Mouse (Mus musculus) kidney, adult 9 months (tissue): ENCODE measurements at regions not wholly inside any gene's neighbourhood (a gene's known extent, or its start where the extent isn't known, plus 50 kb on each side); places are given as distances from the start of the nearest gene placed in this dataset.

Experiments used
- DNase-seq: peaks from one replicate; pipeline ENCODE4 v3.0.0; 2022

DNA sequence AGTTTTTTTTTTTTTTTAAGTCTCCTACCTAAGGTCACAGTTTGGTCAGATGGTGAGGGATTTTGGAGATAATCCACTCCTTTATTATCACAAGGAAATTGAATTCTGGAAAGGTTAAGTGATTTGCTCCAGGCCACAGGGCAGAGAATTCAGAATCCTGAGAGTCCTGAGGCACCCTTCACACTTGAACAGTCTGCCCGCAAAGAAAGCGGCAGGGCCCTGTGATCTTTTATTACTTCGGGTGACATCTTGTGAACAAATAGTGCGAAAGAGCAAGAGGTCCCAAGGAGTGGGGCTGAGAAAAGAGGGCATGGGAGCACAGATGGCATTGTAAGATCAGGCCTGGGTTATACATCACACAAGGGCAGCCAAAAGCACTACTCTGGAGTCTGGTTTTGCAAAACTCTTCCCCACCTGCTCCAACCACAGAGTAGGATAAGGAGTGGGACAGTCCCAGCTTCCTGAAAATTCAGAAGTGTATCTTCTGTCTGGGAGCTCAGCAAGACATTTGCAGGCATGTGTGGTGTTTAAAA lies 150.5 kb upstream of the Wdr11 start:
- no peak for DNase-seq

- peak; percentile 58 for DNase-seq
Observed at GRCm38 (mm10) chr7:129469496-129469895, 122.2 kb upstream of the Wdr11 start.

DNA sequence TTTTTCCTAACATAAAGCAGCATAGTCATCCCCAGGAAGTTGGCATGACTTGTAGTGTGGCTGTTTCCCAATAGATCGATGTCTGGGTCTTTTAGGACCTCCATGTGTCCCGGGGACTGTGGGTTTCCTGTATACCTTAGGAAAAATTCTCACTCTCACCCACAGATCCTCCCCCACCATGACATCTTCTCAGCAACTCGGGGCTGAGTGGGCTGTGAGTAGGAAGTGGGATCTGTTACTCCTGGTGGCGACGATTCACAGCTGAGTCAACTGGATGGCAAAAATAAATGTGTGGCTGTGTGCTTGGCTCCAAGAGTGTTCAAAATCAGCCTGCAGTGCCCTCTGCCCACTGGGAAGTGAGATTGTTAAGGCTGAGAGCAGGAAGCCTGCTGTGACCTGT lies 107.9 kb upstream of the Wdr11 start:
- no peak for DNase-seq

DNA sequence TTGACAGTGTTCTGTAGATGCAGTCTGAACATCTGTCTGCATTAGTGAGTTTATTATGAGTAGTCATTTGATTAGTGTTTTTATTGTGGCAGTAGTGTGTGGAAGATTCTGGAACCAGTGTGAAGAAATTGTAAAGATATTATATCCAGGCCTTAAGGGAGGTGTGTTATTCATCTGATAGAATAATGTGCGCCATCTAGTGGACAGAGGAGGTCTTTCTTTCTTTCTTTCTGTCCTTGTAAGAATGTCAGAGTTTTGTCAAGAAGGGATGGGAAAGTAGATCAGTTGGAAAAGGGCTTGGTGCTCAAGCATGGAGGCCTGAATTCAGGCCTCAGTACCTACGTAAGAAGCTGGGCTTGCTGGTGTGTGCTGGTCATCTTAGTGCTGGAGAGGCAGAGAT lies 84.8 kb upstream of the Wdr11 start:
- DNase-seq: peak; percentile 43

DNA sequence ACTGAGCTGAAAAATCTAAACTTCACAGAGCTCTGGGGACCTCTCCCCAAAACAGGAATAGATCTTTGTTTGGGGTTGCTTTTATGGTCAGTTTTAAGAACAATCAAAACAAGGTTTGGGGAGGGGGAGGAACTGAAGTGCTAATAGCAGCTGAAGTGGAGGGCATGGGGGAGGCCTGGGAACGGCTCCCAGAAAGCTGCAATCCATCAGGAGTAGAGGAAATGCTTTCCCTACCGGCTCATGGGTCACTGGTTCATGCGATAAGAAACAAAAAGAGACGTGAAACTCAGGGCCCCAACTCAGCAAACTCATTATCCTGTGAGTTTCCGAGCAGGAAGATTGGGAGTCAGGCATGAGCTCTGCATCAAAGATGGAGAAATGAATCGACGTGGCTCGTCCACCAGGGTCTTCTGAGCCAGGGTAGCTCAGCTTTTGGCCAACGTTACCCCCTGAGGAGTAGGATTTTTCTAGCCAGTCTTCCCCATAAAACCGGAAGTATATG lies 82.0 kb upstream of the Wdr11 start:
- peak; percentile 7 for DNase-seq

DNA sequence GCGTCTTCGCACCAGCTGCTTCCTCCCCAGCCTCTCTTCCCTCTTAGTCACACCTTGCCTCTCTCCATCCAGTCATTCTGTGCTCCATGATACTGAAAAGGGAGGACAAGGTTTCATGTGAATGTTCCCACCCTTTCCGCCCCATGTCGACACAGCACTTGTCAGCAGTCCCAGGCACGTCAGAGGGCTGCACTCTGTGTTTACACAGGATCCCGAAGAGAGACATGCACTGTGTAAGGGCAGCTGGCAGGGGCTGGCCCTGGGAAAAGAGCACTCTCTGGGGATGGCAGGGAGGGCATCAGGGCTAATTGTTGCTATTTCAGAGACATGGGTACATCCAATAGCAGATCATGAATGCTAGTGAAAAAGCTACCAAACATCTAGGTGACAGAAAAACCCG lies 77.0 kb upstream of the Wdr11 start:
- no peak for DNase-seq

DNA sequence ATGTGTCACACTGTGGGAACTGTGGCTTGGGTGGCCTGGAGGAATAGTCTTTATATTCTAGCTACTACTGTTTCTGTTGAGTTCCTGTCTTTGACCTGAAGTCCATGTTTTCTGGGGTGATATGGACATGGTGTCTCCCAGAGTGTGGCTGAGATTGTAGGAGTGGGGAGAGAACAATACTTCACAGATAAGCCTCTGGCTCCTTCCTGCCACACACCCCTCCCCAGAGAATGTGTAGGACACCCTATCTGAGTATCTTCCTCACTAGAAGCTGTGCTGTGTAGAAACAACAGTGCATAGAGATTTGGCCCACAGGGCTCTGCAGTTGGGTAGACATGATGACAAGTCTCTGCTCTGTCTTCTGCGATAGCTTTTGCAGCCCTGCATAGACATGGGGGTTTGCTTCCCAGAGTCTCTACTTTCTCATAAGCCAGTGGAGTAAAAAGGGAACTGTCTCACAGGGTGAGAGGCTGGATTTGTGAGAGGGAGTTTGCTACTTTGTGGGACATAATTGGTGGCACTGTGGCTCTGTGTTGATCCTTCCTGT lies 67.2 kb upstream of the Wdr11 start:
- no peak for DNase-seq

DNA sequence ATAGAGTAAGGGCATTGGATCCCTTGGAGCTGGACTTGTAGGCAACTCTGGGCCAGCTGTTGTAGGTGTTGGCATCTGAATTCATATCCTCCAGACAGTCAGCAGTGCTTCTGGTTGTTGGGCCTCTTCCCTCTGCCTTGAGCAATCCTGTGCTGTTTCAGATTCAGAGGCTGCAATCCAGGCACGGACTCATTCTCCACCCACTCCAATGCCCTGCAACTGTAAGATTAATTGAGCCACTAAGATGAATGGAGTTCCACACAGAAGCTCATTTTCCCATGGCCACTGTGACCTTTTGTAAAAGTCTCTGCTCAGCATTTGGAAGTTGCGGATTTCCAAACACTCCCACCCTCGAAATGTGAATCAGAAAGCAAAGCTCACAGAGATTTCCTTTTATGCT lies 65.7 kb upstream of the Wdr11 start:
- DNase-seq: peak; percentile 8

GRCm38 (mm10) chr7:129528263-129528662 lies 63.4 kb upstream of the Wdr11 start:
- no peak for DNase-seq

GRCm38 (mm10) chr7:129533366-129533905 lies 58.2 kb upstream of the Wdr11 start:
- no peak for DNase-seq
